Mouse (Mus musculus): ENCODE results near the gene Vegfb.

Gene Vegfb

DNA sequence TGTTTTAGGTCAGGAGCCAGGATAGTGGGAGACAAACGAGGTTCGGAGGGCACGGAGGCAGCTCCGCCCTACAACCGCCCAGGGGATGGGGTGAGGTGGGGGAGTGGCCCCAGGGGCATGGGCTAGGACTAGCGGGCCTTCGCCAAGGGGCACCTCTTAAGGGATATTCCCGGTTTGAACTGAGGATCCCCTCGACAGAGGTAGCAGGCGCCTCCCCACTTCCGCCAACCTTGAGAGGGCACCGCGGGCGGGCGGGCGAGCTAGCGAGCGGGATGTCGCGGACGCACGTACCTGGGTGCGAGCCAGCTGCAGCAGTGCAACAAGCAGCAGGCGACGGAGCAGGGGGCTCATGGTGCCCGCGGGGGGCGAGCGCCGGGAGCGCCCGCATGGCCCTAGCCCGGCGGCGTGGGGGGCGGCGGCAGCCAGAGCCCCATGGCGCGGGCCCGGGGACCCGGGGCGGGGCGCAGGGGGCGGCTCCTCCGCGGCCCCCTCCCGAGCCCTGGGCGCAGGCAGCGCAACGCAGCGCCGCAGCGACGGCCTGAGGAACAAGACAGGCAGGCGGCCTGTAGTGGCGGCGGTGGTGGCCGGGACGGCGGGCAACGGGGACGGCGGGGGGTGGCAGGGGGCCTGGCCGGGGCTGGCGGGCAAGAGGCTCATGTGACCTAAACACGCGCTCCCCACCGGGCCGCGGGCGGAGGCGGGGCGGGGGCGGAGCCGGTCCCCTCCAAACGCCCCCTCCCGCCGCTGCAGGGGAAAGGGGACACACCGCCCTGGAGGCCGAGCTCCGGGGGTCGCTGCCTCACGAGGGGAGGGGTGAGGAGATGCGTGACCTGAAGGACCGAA, at the start of gene Vegfb:
TSS of gene Vegfb (minus strand) at position 591 of the 843 bp plus-strand sequence.
- DNase-seq (ENCODE audit: low read depth): peak; percentile 61

DNA sequence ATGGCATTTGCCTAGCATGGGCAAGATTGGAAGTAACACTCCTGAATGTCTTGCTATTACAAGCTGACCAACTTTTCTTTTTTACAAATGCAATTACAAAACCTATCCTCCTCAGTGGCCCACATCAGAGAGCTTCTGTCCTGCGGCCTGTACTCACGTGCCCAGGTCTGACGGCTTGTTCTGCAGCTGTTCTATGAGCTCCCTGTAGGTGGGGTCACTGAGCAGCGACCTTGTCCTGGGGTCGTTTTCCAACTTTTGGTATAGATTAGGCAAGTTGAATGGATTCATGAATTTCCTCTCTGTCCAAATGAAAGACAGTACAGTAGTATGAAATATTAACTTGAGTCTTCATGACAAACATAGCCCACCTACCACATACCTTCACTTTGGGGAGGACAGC, 46.6 kb upstream of the Vegfb start:
- DNase-seq (ENCODE audit: low read depth): no peak

DNA sequence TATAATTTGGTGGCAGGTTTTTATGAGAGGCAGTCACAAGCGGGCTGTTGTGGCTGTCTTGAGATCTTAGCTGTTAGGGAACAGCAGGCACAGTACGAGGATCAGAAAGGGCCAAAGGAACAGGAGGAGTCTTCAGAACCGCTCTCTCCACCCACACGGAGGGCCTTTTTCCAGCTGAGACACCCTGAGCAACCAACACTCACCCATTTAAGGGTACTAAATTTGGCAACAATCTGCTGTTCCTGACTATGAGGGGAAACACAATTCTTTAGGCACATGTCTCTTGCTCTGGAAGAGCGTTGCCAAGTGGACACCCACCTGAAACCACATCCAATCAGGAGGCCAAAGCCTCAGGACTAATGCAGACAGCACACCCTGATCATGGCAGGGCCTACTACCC, 42.1 kb upstream of the Vegfb start:
- DNase-seq (ENCODE audit: low read depth): no peak

DNA sequence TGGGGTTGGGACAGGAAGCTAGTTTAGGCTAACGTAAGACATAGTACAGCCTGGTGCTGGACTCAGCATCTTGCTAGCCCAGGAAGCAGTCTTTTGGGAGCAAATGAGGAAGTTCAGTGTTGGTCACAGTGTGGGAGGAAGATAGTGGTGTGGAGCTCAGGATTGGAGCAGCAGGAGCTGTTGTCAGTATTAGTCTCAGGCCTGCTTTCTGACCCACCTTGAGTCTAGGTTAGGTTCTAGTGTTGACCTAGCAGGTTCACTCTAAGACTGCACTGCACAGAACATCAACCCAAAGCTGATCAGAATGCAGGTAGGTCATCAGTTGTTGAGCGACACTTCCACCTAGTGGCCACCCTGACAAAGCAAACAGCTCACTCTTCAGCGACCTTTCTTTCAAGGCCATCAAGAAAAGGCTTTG, 32.8 kb upstream of the Vegfb start:
- peak; percentile 84 for DNase-seq (ENCODE audit: low read depth)

DNA sequence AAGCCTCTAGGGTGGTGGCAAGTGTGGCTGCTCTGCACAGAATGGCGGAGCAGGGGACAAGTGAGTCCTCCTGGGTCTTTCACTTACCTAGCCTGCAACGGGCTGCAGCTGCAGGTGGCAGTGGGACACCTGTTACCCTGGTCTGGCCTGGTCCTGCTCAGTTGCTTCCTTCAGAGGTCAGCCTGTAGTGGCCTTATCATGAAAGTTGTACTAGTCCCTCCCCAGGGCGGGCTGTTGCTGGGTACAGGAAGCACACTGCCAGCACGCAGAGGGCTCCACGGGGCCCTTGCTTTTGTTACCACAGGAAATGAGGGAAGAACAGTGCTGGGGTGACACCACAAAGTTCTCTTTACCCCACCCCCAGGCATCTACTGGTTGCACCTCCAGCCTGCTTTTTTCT, 31.7 kb upstream of the Vegfb start, which contains the start of gene Fermt3:
TSS of gene Fermt3 (minus strand) at position 279 of the 400 bp plus-strand sequence.
- peak; percentile 94 for DNase-seq (ENCODE audit: low read depth)

DNA sequence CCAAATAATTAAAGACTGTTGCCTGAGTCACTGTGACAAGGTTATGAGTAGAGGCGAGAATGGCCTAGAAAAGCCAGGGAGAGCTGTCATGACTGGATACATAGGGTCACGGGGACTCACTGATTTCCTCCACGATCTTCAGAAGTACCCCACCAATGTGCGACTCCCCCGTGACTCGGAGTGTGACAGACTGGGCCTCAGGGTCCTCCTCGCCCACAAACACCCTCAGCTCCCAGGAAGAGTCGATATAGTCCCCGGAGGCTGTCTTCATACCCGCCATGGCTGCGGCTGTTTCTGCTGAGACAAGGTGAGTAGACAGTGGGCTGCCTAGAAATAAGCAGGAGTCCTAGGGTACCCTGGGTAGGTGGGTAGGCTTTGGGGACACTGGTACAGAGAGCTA, 31.1 kb upstream of the Vegfb start:
- DNase-seq (ENCODE audit: low read depth): no peak

DNA sequence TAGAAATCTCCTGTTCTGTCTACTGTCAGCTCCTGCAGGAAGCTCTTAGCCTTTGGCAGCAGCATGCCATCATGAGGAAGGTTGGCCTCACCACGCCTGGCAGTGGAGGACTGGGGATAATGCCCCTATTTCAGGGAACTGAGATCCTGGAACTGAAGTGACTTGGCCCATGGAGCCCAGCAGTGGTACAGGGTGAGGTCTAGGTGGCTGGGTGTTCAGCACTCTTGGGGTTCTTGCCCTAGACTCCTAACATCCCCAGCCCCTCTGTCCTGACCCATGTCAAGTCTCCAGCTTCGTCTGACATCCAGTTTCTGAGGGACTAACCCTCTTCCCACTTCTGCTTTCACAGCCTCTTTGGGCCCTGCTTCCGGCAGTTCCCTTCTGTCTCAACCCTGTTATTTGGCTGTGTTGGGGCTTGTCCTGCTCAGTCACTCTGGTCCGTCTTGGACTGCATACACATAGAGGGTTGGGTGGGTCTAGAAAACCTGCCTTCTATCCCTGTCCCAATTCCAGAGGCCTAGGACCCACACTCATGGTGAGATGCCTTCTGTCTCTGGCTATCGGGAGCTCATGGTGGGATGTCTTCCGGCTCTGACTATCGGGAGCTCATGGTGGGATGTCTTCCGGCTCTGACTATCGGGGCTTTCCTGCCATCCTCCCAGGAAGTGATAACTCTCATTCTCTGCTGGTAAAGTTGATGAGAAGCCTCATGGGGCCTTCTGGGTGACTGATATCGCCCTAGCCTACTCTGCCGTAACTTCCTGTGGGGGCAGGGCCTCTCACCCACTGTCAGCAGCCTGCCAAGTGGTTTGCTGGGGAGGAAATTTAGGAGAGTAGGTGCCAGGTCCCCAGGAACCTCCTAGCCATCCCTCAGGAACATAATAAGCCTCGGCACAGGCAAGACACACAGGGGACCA, 30.3 kb upstream of the Vegfb start:
- DNase-seq (ENCODE audit: low read depth): peak; percentile 83

DNA sequence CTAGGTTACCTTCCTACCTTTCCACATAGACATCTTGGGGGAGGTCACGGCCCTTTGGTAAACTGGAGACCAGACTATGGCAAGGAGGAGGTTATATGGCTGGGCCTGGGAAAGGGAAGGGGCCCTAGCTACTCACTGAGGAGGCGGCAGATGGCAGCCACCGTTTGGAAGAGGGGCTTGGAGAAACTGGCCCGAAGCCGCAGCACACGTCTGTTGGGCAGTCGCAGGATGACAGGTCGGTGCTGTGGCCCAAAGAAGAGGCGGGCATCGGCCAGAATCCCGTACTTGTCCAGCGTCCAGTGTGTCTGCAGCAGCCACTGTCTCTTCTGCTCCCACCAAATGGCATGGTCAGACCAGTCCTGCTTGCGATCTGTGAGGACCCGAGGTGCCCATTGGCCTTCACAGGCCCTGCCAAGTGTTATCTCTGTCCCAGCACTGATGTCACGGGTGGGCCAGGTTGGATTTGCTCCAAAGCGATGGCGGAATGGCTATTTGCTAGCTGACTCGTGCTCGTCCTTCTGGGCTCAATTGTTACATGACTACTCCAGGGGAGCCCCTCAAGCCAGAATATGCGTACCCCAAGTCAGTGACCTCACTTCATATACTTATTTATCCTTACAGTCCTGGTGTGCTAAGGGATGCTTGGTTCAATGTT, 27.2 kb upstream of the Vegfb start:
- no peak for DNase-seq (ENCODE audit: low read depth)

DNA sequence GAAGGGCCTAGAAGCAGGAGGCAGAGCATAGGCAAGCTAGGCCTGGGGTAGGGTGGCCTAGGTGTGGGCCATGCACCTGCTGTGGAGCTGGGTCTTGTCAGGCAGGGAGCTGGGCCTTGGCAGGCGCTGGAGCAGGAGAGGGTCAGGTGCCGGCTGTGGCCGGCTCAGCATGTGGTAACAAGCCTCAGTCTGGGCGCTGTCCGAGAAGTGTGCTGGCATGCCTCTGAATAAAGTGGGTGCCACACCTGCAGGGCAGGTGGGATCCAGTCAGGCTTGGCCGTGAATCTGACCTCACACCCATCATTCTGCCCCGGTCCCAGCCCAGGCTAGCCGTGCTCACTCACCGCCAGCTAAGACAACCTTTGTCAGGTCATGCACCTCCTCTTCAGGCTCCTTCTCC, 26.5 kb upstream of the Vegfb start:
- DNase-seq (ENCODE audit: low read depth): no peak

DNA sequence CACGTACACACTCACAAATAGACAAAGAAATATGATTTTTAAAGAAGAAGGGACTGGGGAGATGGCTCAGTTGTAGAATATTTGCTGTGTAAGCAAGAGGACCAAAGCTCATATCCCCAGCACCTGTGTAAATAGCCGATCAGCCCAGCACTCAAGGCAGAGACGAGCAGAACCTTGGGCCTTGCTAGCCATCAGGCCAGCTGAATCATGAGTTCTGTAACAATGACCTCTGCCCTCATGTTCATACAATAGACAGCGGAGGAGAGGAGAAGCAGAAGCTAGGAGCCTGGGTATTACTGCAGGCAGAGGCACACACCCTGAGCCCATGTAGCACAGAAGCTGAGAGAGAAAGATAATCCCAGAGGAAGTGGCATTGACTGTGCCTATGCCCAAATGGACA, 25.0 kb upstream of the Vegfb start:
- no peak for DNase-seq (ENCODE audit: low read depth)

DNA sequence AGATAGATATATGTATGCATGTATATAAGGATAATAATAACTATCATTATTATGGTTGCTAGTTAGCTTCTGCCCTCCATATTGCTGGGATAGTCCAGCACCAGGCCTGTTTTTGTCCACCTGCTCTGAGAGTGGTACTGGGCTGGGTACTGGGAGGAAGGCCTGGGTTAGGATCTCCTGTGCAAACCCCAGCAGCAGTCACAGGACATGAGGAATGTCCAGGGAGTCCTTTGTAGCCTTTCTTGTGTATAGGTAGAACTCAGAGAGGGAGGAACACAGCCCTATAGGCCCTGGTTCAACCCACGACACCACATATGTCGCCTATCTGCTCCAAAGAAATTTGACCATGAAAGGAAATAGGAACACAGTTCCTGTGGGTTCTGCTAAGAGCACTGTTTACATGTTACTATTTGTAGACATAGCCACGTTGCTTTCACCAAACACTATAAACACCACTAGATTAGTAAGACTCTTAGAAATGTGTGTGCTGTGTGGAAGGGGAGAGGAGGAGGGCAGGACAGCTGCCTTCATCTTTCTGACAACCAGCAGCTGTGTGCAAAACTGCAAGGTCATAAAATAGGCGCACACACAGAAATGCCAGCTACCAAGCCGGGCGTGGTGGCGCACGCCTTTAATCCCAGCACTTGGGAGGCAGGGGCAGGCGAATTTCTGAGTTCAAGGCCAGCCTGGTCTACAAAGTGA, 19.6 kb upstream of the Vegfb start:
- DNase-seq (ENCODE audit: low read depth): no peak

DNA sequence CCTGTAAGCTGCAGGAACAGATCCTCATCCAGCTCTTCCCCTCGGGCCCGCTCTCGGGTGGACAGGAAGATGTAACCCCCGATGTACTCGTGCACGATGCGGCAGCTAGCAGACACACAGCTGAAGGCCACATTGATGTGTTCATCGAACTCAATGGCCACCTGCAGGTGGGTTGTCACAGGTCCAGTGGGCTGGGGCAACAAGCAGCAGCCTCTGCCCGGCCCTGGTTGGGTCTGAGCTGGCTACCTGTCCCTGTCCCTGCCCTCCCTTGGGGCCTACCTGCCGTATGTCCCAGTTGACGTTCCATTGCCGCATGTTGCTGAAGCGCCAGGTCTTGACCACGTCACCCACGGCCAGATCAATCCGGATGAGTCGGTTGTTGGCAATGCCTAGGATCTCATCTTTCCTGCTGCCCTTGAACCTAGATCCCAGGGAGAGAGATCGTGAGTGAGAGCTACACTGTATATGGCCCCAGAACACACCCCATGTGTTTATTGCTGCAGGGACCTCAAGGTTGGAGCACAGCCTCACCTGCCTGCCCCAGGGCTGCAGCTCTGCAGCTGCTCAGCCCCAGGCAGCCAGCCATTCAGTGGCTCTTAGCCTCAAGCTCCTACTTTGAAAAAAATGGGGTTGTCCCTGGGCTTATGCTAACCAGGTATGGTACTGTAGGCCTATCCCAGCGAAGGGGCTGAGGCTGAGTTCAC, 12.1 kb upstream of the Vegfb start:
- no peak for DNase-seq (ENCODE audit: low read depth)

DNA sequence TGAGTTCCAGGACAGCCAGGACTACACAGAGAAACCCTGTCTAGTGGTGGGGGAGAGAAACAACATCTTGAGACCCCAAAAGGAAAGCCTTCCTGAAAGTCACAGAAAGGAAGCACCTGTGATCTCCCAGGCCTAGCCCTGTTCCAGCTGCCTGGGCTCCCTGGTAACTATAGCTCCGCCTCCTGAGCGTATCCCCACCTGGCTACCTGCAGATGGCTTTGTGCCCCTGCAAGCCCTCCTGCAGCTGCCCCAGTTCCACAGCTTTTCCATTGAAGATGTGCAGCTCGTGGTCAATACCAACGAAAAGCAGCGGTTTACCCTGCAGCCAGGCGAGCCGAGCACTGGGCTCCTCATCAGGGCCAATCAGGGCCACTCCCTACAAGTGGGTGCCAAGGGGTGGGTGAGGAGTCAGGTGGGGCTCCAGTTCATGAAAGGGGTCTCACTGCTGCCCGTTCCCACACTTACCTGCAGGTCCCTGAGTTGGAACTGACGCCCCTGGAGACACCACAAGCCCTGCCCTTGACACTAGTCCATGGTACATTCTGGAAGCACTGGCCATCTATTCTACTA, 10.4 kb upstream of the Vegfb start:
- no peak for DNase-seq (ENCODE audit: low read depth)

DNA sequence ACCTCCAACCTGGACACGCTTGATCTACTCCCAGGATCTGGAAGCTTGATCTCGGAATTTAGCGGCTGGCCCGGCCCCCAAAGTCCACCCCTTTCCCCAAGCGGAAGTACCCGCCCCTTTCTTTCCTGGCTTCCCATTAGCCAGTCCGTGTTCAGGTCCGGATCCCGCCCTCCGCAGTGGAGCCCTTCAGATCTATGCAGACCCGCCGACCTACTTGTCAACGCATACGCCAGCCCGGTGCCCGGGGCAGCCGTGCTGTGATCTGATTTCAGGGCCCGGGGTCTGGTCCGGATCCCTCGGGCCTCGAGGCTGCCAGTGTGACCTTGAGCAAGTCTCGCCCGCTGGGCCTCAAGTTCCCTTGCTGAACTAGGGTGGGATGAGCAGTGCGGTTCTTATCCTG, 8.6 kb upstream of the Vegfb start, which contains the start of the genes Nudt22 and Trpt1:
TSS of gene Nudt22 (minus strand) at position 112 of the 400 bp plus-strand sequence.
TSS of gene Trpt1 (plus strand) at position 126 of the 400 bp plus-strand sequence.
- peak; percentile 87 for DNase-seq (ENCODE audit: low read depth)

DNA sequence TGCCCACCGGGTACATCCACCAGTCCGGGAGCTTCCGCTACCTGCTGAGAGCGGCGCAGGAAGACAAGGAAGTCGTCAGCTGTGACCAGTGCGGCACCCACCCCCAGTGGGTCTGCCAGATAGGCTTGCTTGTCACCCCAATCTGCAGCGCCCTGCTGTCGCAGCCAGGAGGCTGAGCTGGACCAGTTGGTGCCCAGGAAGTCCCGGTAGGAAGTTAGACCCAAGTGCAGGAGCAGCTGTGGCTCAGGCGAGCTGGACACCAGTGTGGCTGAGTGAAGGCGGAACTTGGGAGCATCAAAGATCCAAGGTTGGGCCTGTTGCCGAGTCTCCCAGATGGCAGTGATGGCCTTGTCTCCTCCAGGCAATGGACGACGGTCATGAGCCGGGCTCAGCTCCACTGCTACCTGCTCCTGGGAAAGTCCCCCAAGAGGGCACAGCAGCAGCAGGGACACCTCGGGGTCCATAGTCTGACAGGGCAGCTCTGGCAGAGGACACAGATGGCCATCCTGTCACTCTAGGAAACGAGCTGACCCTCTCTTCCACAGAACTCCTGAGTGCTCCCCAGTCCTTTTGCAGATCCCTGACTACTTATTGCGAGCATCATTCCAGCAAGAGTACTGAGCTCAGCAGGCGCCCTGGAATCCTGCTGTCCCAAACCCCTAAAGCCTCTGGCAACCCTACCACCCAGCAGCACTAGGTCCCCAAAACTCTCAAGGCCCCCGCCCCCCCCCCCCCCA, 8.0 kb upstream of the Vegfb start:
- DNase-seq (ENCODE audit: low read depth): no peak

DNA sequence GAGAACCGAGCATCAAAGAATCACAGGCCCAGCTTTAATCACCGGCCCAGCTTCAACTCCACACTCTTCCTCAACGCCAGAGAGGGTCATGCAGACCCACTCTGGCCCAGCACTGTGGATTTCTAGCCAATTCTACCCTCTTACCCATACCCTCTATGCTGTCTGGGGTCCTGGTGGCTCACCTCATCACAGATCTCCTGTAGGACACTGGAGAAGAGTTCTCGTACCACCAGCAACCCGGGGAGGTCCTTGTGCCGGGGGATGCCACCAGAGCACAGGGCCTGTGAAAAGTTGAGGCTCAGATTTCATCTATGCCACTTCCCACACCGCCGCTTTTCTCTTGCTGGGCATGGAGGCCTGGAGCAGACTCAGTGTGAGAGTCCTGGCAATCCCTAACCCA, 7.0 kb upstream of the Vegfb start:
- no peak for DNase-seq (ENCODE audit: low read depth)

DNA sequence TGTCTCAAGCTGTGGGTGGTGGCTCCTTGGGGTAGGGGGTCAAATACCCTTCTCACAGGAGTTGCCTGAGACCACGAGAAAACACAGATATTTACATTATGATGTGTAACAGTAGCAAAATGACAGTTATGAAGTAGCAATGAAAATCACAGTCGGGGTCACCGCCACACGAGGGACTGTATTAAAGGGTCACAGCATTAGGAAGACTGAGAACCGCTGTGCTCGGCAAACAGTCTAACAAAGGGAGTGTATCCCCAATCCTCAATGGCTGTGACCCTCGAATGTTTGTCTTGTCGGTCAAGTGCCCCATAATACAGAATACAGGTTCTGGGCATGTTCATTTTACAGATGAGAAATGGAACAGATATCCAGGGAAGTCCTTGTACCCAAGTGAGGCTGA, 6.6 kb upstream of the Vegfb start:
- DNase-seq (ENCODE audit: low read depth): no peak

DNA sequence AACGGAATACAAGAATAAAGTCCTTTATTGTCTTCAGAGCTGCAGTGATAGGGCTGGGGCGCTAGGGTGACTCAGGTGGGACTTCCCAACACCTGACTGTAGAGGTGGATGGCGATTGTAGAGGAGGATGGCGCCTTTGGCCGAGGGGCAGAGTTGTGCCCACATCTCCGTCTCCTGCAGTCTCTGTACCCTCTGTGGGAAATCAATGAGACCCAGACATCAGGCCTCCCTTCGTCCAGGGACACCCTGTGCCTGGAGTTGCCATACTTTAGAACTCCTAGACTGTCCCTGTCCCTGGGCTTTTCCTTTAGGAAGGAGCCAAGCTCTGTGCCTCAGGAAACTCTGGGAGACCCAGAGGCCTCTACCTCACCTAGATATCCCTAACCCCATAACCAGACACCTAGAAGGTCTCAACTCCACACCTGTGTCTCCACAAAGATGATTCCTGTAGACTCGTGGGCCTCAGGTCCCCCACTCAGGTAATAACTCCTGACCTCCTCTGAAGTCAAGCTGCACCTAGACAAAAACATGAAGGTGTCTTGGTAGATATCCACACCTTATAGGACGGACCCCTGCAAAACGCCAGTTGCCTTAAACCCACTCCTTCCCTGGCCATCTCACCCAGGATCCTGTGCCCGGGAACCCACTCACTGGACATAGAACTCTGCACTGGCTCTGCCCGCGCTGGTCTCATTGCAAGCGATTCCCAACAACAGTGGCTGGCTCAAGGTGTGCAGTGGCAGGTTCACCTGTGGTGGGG, 5.7 kb upstream of the Vegfb start:
- DNase-seq (ENCODE audit: low read depth): no peak

Data from 416B (cell line).